Mouse (Mus musculus): ENCODE measurements around the gene F3. TPM values are rescaled to one million over a fixed set of nuclear protein-coding genes. Genes with fewer than 3 reads are reported as not detected.

Gene F3
- polyA plus RNA-seq, 1 experiment: not detected

GRCm38 (mm10) chr3:121716480-121716879 is 6.9 kb upstream of the F3 start:
- Histone ChIP-seq H3K27ac (ENCODE audit: insufficient read depth, low read depth, low read length) (no peak overlapping the region), H3K4me3 (ENCODE audit: insufficient read depth, low read length) (no peak overlapping the region), H3K4me1 (ENCODE audit: control insufficient read depth, insufficient read depth, low read length) (peaks cover 4% of the 10 kb centered on the region)
- no peak for TF ChIP-seq POLR2A (IDR thresholded peaks at IDR 0.05; ENCODE audit: borderline replicate concordance, low read depth, low read length)
- no peak for TF ChIP-seq CTCF (IDR thresholded peaks at IDR 0.05; ENCODE audit: low read depth, low read length)

GRCm38 (mm10) chr3:121718679-121719078 is 4.7 kb upstream of the F3 start:
- peaks cover 10% of the 10 kb centered on the region for H3K4me1 ChIP-seq (ENCODE audit: control insufficient read depth, insufficient read depth, low read length)
- H3K27ac ChIP-seq (ENCODE audit: insufficient read depth, low read depth, low read length): no peak overlapping the region
- TF ChIP-seq POLR2A (IDR thresholded peaks at IDR 0.05; ENCODE audit: borderline replicate concordance, low read depth, low read length) (no peak), CTCF (IDR thresholded peaks at IDR 0.05; ENCODE audit: low read depth, low read length) (no peak)
- no peak overlapping the region for H3K4me3 ChIP-seq (ENCODE audit: insufficient read depth, low read length)

- TF ChIP-seq CTCF (IDR thresholded peaks at IDR 0.05; ENCODE audit: low read depth, low read length): no peak
- TF ChIP-seq POLR2A (IDR thresholded peaks at IDR 0.05; ENCODE audit: borderline replicate concordance, low read depth, low read length): no peak
- H3K27ac ChIP-seq (ENCODE audit: insufficient read depth, low read depth, low read length): no peak overlapping the region
- no peak overlapping the region for H3K4me3 ChIP-seq (ENCODE audit: insufficient read depth, low read length)
- peaks cover 10% of the 10 kb centered on the region for H3K4me1 ChIP-seq (ENCODE audit: control insufficient read depth, insufficient read depth, low read length)
Observed at GRCm38 (mm10) chr3:121719701-121720100, 3.6 kb upstream of the F3 start.

GRCm38 (mm10) chr3:121720801-121721690 is 2.3 kb upstream of the F3 start:
- H3K4me1 ChIP-seq (ENCODE audit: control insufficient read depth, insufficient read depth, low read length): peaks cover 10% of the 10 kb centered on the region
- no peak overlapping the region for H3K27ac ChIP-seq (ENCODE audit: insufficient read depth, low read depth, low read length)
- TF ChIP-seq CTCF (IDR thresholded peaks at IDR 0.05; ENCODE audit: low read depth, low read length): no peak
- no peak for TF ChIP-seq POLR2A (IDR thresholded peaks at IDR 0.05; ENCODE audit: borderline replicate concordance, low read depth, low read length)
- H3K4me3 ChIP-seq (ENCODE audit: insufficient read depth, low read length): peak overlapping the region; percentile 18; the same call in 1 of the 2 replicates

- Histone ChIP-seq H3K4me1 (ENCODE audit: control insufficient read depth, insufficient read depth, low read length) (peaks cover 10% of the 10 kb centered on the region), H3K4me3 (ENCODE audit: insufficient read depth, low read length) (no peak overlapping the region), H3K27ac (ENCODE audit: insufficient read depth, low read depth, low read length) (no peak overlapping the region)
- TF ChIP-seq CTCF (IDR thresholded peaks at IDR 0.05; ENCODE audit: low read depth, low read length) (no peak), POLR2A (IDR thresholded peaks at IDR 0.05; ENCODE audit: borderline replicate concordance, low read depth, low read length) (no peak)
Observed at GRCm38 (mm10) chr3:121721691-121722070, 1.7 kb upstream of the F3 start.

GRCm38 (mm10) chr3:121723968-121724524 is 709 bp downstream of the F3 start:
- TF ChIP-seq CTCF (IDR thresholded peaks at IDR 0.05; ENCODE audit: low read depth, low read length) (no peak), POLR2A (IDR thresholded peaks at IDR 0.05; ENCODE audit: borderline replicate concordance, low read depth, low read length) (no peak)
- no peak overlapping the region for H3K27ac ChIP-seq (ENCODE audit: insufficient read depth, low read depth, low read length)
- peak overlapping the region; percentile 61; the same call in 1 of the 2 replicates for H3K4me3 ChIP-seq (ENCODE audit: insufficient read depth, low read length)
- peaks cover 10% of the 10 kb centered on the region for H3K4me1 ChIP-seq (ENCODE audit: control insufficient read depth, insufficient read depth, low read length)

- TF ChIP-seq CTCF (IDR thresholded peaks at IDR 0.05; ENCODE audit: low read depth, low read length) (no peak), POLR2A (IDR thresholded peaks at IDR 0.05; ENCODE audit: borderline replicate concordance, low read depth, low read length) (no peak)
- Histone ChIP-seq H3K27ac (ENCODE audit: insufficient read depth, low read depth, low read length) (no peak overlapping the region), H3K4me1 (ENCODE audit: control insufficient read depth, insufficient read depth, low read length) (peaks cover 10% of the 10 kb centered on the region), H3K4me3 (ENCODE audit: insufficient read depth, low read length) (no peak overlapping the region)
Observed at GRCm38 (mm10) chr3:121724553-121724952, 1.2 kb downstream of the F3 start.

- Histone ChIP-seq H3K4me3 (ENCODE audit: insufficient read depth, low read length) (no peak overlapping the region), H3K4me1 (ENCODE audit: control insufficient read depth, insufficient read depth, low read length) (peaks cover 14% of the 10 kb centered on the region), H3K27ac (ENCODE audit: insufficient read depth, low read depth, low read length) (no peak overlapping the region)
Observed at GRCm38 (mm10) chr3:121725651-121726050, 2.3 kb downstream of the F3 start.

GRCm38 (mm10) chr3:121729678-121730077 is 6.3 kb downstream of the F3 start:
- no peak overlapping the region for H3K4me3 ChIP-seq (ENCODE audit: insufficient read depth, low read length)
- no peak for TF ChIP-seq POLR2A (IDR thresholded peaks at IDR 0.05; ENCODE audit: borderline replicate concordance, low read depth, low read length)
- TF ChIP-seq CTCF (IDR thresholded peaks at IDR 0.05; ENCODE audit: low read depth, low read length): no peak
- H3K4me1 ChIP-seq (ENCODE audit: control insufficient read depth, insufficient read depth, low read length): peaks cover 4% of the 10 kb centered on the region; the same call in 1 of the 2 replicates
- no peak overlapping the region for H3K27ac ChIP-seq (ENCODE audit: insufficient read depth, low read depth, low read length)

More at GRCm38 (mm10) chr3:121725651-121726050, 2.3 kb downstream of the F3 start:
- no peak for TF ChIP-seq POLR2A (IDR thresholded peaks at IDR 0.05; ENCODE audit: borderline replicate concordance, low read depth, low read length)
- TF ChIP-seq CTCF (IDR thresholded peaks at IDR 0.05; ENCODE audit: low read depth, low read length): no peak

GRCm38 (mm10) chr3:121735542-121735941 is 12.2 kb downstream of the F3 start:
- no peak for TF ChIP-seq POLR2A (IDR thresholded peaks at IDR 0.05; ENCODE audit: borderline replicate concordance, low read depth, low read length)
- no peak for TF ChIP-seq CTCF (IDR thresholded peaks at IDR 0.05; ENCODE audit: low read depth, low read length)
- Histone ChIP-seq H3K4me1 (ENCODE audit: control insufficient read depth, insufficient read depth, low read length) (no peaks in the 10 kb centered on the region; the same call in 1 of the 2 replicates), H3K27ac (ENCODE audit: insufficient read depth, low read depth, low read length) (no peak overlapping the region), H3K4me3 (ENCODE audit: insufficient read depth, low read length) (no peak overlapping the region)

Measured in bone marrow macrophage, adult 2 months (primary cell).